Mouse (Mus musculus) spleen, adult 2 months (tissue): Measurements from ENCODE around the gene Hist1h3i. TPM values are rescaled to one million over a fixed set of nuclear protein-coding genes. Genes with fewer than 3 reads are reported as not detected.
"Not testable (repeated sequence)": the region's sequence is repeated elsewhere in the genome, so short reads cannot be mapped to it uniquely, and the experiment has no call there.

Experiments
- DNase-seq, 2 experiments: peaks; one replicate each; pipeline versions ENCODE4 v3.0.0 to v3.0.0-alpha.2; 2012 to 2021; ENCODE audit warnings: low spot score in 2 of 2, low read depth in 1 of 2
- H3K27ac ChIP-seq: fragments of 200-500 bp; 2 replicates; pipeline ENCODE4 v1.5.1; 2012; ENCODE audit warnings: low read length, inconsistent platforms; ENCODE audit not compliant: insufficient read depth
- H3K27me3 ChIP-seq: fragments of 200-500 bp; 2 replicates; pipeline ENCODE4 v1.6.1; 2012; ENCODE audit warnings: mild to moderate bottlenecking, moderate library complexity, low read length, inconsistent platforms; ENCODE audit not compliant: control insufficient read depth, insufficient read depth
- H3K36me3 ChIP-seq: fragments of 200-500 bp; 2 replicates; pipeline ENCODE4 v1.6.1; 2012; ENCODE audit warnings: mild to moderate bottlenecking, low read length, inconsistent platforms; ENCODE audit not compliant: control insufficient read depth, insufficient read depth
- H3K4me1 ChIP-seq: fragments of 200-500 bp; 2 replicates; pipeline ENCODE4 v1.6.1; 2011; ENCODE audit warnings: inconsistent platforms; ENCODE audit not compliant: control insufficient read depth, insufficient read depth, insufficient read length
- H3K4me3 ChIP-seq: fragments of 200-500 bp; 2 replicates; pipeline ENCODE4 v1.5.1; 2011; ENCODE audit warnings: mild to moderate bottlenecking, inconsistent platforms; ENCODE audit not compliant: insufficient read depth, insufficient read length; ENCODE audit errors: extremely low read depth
- CTCF ChIP-seq: fragments of 200-500 bp; IDR thresholded peaks from 2 replicates; pipeline ENCODE4 v1.5.1; 2011; ENCODE audit warnings: mild to moderate bottlenecking, inconsistent platforms; ENCODE audit not compliant: insufficient read depth, insufficient read length, insufficient replicate concordance; ENCODE audit errors: extremely low read depth
- POLR2A ChIP-seq: fragments of 200-500 bp; IDR thresholded peaks from 2 replicates; pipeline ENCODE4 v1.6.1; 2011; ENCODE audit warnings: low read depth, low read length, inconsistent platforms
- WGBS: fragments of 180-500 bp; shearing (Covaris S2); methylation state at CpG from one replicate; pipeline ENCODE4 v1.1.7; 2018; 5-methylcytosine and 5-hydroxymethylcytosine counted together
- polyA plus RNA-seq: library from polyadenylated mRNA; depleted of rRNA; stranded (reverse); fragments of >200 nt; gene quantifications from 2 replicates; pipeline ENCODE4 v1.2.3, GENCODE M21; 2012

Hist1h3i gene
- polyA plus RNA-seq, 1 experiment: 77.1 TPM

DNA sequence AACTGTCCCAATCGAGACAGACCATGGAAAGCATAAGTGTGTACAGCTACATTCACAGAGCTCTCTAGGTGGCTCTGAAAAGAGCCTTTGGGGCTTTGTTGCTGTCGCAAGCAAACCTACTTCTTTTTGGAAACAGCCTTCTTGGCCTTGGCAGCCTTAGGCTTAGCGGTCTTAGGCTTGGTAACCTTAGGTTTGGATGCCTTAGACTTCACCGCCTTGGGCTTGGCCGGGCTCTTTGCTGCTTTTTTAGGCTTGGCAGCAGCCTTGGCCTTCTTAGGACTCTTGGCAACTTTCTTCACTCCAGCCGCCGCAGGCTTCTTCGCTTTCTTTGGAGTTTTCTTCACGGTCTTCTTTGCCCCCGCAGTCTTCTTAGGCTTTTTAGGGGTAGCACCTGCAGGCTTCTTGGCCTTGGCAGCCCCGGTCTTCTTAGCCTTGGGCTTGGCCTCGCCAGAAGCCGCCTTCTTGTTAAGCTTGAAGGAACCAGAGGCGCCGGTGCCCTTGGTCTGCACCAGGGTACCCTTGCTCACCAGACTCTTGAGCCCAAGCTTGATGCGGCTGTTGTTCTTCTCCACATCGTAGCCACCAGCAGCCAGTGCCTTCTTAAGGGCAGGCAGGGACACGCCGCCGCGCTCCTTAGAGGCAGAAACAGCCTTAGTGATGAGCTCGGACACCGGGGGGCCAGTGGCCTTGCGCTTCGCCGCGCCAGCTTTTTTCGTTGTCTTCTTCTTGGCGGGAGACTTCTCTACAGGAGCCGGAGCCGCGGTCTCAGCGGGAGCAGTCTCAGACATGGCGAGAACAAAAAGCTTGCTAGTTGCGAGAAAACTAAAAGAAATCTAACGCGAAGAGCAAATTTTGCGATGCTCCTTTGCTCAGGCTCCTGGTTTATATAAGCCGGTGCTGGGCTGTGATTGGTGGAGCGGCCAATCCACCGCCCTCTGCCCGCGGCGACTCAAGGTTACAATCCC, 3.1 kb downstream of the Hist1h3i start, which contains the start of gene Hist1h1b:
Gene Hist1h1b (minus strand): TSS at position 859 of the 965 bp plus-strand sequence.
- H3K4me3 ChIP-seq: peak within 1 kb of the TSS; percentile 69
- peak in 1 of 2 experiments; percentile 53 for DNase-seq
- peak within 1 kb of the TSS; percentile 80 for H3K27ac ChIP-seq
- H3K4me1 ChIP-seq: no peaks in the 10 kb centered on the region; the same call in 1 of the 2 replicates
- no peaks in the 10 kb centered on the region for H3K36me3 ChIP-seq
- TF ChIP-seq CTCF: no peak
- TF ChIP-seq POLR2A: no peak; the same call in 1 of the 2 replicates
- under 1% methylated on average over 44 of the region's 44 CpGs for WGBS
- no peaks in the 10 kb centered on the region for H3K27me3 ChIP-seq

DNA sequence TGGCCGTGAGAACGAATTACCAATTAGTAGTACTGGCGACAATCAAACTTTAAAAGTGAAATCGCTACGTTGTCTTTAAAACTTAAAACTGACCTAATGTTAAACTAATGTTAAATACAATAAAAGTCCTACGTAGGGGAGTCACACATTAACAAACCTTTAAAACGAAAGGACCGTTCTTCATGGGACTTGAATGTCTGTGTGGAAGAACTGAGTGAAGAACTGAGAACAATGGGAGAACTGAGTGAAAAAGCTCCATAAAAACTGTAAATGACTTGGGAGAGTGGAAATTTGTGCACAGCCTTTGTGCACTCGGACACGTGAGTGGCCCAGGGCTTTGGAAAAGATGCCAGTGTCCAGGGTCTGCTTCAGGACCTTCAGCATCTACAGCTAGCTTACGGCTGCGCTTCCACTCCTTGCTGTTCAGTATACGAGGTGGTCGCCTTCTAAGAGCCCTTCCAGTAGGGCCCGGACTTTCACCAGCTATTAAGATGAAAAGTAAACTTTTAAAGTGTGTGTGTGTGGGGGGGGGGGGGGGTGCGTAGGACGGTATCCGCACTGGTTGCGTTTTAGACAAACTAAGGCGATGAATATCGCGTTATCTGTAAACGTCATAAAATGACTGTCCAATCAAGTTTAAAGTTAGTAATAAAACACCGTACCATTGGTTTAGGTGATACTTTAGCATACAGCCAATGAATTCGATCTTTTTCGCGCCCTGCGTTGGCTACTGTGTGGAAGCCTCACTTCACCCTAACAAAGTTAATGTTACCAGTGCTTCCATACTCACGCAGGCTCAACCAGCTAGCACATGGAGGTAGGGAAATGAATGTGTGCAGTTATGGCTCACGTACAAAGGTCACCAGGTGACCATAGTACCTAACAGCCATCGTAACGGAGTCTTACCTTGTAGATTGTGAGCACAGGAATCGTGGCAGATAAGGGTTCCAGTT, 4.1 kb downstream of the Hist1h3i start:
- H3K4me3 ChIP-seq: peak overlapping the region; percentile 77
- WGBS: 2% methylated on average over 33 of the region's 33 CpGs
- H3K27ac ChIP-seq: peak overlapping the region; percentile 91
- peak; percentile 63 to 89 for DNase-seq
- H3K27me3 ChIP-seq: no peaks in the 10 kb centered on the region
- H3K36me3 ChIP-seq: no peaks in the 10 kb centered on the region
- TF ChIP-seq POLR2A (peak; percentile 10; the same call in 1 of the 2 replicates), CTCF (no peak)
- H3K4me1 ChIP-seq: no peaks in the 10 kb centered on the region; the same call in 1 of the 2 replicates

DNA sequence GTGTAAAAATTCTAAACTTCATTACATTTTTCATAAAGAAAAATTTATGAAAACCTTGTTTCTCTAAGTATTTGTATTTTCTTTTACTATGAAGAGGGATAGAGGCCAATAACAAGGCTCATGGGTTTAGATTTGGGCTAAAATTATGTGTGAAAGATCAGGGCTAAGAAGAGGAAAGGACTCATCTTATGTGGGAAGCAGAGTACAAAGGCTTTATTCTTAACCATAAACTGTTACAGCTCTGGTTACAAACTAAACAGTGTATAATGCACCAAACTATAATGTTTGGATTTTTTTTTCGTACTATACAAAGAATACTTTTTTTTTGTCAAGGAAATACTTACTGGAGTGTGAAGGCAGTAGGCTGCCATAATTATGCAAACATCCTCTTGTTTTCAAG, 27.5 kb downstream of the Hist1h3i start:
- no peak for DNase-seq
- Histone ChIP-seq H3K36me3 (no peaks in the 10 kb centered on the region), H3K4me3 (no peak overlapping the region), H3K27me3 (no peaks in the 10 kb centered on the region), H3K4me1 (peaks cover 7% of the 10 kb centered on the region; the same call in 1 of the 2 replicates), H3K27ac (no peak overlapping the region)
- no peak for TF ChIP-seq CTCF
- TF ChIP-seq POLR2A: no peak
- 35% methylated on average over 1 of the region's 1 CpGs for WGBS

DNA sequence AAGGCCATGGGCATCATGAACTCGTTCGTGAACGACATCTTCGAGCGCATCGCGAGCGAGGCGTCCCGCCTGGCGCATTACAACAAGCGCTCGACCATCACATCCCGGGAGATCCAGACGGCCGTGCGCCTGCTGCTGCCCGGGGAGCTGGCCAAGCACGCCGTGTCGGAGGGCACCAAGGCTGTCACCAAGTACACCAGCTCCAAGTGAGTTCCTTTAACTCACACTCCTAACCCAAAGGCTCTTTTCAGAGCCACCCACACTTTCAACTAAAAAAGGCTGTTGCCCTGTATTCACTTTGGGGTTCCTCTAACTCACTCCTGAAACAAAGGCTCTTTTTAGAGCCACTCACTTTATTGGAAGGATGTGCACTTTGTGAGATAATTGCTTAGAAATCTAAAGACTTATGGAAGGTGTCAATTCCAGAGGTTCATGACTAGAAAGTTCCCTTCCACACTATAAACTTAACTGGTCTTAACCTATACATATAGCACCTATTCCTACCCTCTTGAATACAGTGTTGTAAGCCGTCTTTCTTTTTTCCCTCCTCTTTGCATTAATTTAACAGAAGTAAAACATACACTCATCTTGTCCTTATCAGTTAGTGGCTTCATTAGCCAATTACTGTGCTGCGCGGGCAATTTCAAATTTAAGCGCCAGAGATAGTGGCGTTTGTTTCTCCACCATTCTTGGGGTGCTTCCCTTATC, 28.7 kb downstream of the Hist1h3i start:
- under 1% methylated on average over 20 of the region's 26 CpGs for WGBS
- Histone ChIP-seq H3K27ac (peak overlapping the region; percentile 91), H3K4me3 (peak overlapping the region; percentile 40)
- DNase-seq: peak in 1 of 2 experiments; percentile 38
- H3K27me3 ChIP-seq, H3K36me3 ChIP-seq, H3K4me1 ChIP-seq: not testable (repeated sequence)

DNA sequence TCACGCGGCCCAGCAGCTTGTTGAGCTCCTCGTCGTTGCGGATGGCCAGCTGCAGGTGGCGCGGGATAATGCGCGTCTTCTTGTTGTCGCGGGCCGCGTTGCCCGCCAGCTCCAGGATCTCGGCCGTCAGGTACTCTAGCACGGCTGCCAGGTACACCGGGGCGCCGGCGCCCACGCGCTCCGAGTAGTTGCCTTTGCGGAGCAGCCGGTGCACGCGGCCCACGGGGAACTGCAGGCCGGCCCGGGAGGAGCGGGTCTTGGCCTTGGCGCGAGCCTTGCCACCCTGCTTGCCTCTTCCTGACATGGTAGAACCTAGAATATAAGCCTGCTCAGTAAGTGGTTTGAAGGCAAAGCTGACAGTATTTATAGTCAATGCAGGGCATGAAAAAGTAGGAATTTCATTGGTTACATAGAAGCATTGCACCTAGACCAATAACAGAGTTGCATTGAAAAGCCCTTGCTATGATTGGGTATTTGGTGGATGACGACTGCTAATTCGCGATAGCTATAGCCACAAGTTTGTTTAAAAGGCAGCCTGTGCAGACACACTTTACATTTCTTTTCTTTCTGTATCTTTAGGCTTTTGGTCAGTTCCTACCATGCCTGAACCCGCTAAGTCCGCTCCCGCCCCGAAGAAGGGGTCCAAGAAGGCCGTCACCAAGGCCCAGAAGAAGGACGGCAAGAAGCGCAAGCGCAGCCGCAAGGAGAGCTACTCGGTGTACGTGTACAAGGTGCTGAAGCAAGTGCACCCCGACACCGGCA, 29.5 kb downstream of the Hist1h3i start, which contains the start of the genes Hist1h2ak and Hist1h2bn:
Gene Hist1h2ak (minus strand): TSS at position 304 of the 762 bp plus-strand sequence.
Gene Hist1h2bn (plus strand): TSS at position 600 of the 762 bp plus-strand sequence.
- not testable (repeated sequence) for H3K4me1 ChIP-seq, H3K27me3 ChIP-seq, H3K36me3 ChIP-seq
- under 1% methylated on average over 48 of the region's 50 CpGs for WGBS
- Histone ChIP-seq H3K4me3 (peak within 1 kb of the TSS; percentile 59), H3K27ac (peak within 1 kb of the TSS; percentile 92)
- TF ChIP-seq POLR2A: peak; percentile 50; the same call in 1 of the 2 replicates
- DNase-seq: peak; percentile 60 to 90

DNA sequence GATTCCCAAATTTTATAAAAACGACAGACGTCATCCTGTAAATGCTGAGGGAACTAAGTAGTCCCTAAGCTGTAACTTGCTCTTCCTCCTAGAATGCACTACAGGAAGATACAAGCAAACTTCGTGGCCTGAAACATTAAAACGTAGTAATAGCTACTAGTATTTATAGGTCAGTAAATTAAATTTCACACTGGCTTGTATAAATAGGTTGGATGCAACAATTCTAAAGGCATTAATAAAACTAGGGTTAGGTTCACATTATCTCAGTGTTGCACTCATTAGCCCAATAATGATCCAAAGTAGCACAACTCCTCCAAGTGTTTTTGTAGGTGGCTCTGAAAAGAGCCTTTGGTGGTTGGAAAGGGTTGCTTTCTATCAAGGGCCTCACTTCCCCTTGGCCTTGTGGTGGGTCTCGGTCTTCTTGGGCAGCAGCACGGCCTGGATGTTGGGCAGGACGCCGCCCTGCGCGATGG, 30.1 kb downstream of the Hist1h3i start:
- H3K27ac ChIP-seq: peak overlapping the region; percentile 92
- DNase-seq: no peak
- H3K4me1 ChIP-seq: peaks cover 9% of the 10 kb centered on the region
- H3K27me3 ChIP-seq: no peaks in the 10 kb centered on the region
- no peaks in the 10 kb centered on the region for H3K36me3 ChIP-seq
- peak overlapping the region; percentile 54; the same call in 1 of the 2 replicates for H3K4me3 ChIP-seq
- TF ChIP-seq POLR2A (no peak), CTCF (no peak)
- 4% methylated on average over 10 of the region's 10 CpGs for WGBS
